Mouse (Mus musculus) lung, postnatal 0 days (tissue): ENCODE results near the gene Mboat7.

Experiments
- CTCF ChIP-seq: IDR thresholded peaks from 2 replicates; pipeline ENCODE4 v1.5.1; 2016; ENCODE audit warnings: antibody characterized with exemption, mild to moderate bottlenecking
- EP300 ChIP-seq: IDR thresholded peaks from 2 replicates; pipeline ENCODE4 v1.6.1; 2016; ENCODE audit warnings: antibody characterized with exemption, mild to moderate bottlenecking, control low read depth

DNA sequence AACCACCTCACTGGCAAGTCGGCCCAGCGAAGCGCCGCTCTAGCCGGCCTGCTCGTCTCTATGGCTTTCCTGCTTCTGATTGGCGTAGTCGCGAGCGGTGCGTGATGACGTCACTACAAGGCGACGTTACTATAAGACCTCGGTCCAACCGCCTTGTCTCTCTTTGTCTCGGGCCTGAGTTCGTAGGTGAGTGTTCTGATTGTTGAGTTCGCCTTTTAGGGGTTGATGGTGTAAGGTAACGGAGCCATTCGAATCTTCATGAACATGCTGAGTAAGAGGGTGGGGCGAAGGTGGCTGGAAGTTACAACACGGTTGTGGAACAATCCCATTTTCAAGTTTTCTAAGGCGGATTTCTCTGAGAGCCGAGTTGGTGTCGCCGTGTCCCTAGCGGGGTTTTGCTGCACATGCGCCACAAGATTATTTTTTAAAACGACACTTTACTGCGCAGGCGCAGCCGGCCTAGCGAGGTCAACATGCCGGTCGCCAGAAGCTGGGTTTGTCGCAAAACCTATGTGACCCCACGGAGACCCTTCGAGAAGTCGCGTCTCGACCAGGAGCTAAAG, 10.6 kb upstream of the Mboat7 start, which contains the start of gene Rps9:
- TF ChIP-seq EP300: no peak; the same call in 1 of the 2 replicates
- peak; percentile 49 for TF ChIP-seq CTCF
